Mouse (Mus musculus): Measurements from ENCODE around the gene Zfp36l2. TPM values are rescaled to one million over a fixed set of nuclear protein-coding genes. Genes with fewer than 3 reads are reported as not detected.

The Zfp36l2 gene
- polyA plus RNA-seq, 1 experiment from 2014 or later = 9.9 TPM

GRCm38 (mm10) chr17:84215264-84215960, 27.7 kb upstream of the Zfp36l2 start:
- H3K36me3 ChIP-seq = peaks cover 37% of the 10 kb centered on the region
- no peaks in the 10 kb centered on the region for H3K4me1 ChIP-seq (replicated peaks)
- H3K9me3 ChIP-seq = no peaks in the 10 kb centered on the region
- H3K27ac ChIP-seq = no peak overlapping the region
- no peak overlapping the region for H3K4me3 ChIP-seq
- DNase-seq (ENCODE audit: low spot score) = no peak
- no peaks in the 10 kb centered on the region for H3K27me3 ChIP-seq (ENCODE audit: insufficient read depth, poor library complexity, severe bottlenecking)
- 90% methylated on average over 6 of the region's 6 CpGs for WGBS

GRCm38 (mm10) chr17:84213464-84213863, 25.7 kb upstream of the Zfp36l2 start:
- no peak overlapping the region for H3K27ac ChIP-seq
- H3K4me1 ChIP-seq (replicated peaks) = no peaks in the 10 kb centered on the region
- 93% methylated on average over 3 of the region's 3 CpGs for WGBS

DNA sequence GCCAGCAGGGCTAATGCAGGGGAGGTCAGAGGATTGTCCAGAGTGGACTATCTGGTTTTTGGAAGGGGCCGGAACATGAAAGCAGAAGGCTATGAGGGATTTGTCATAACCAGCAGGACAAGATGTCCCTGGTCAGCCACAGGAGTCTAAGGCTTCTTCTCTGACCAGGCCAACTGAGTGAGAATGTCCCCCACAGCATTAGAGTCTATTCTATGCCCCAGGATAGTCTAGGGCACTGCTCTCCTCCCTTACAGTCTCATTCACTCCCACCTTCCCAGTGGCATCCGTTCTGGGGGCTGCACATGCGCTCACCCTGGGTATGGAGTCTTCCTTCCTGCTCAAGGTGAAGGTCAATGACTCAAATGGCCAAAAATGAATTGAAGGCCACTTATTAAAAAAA, 19.9 kb upstream of the Zfp36l2 start:
- 92% methylated on average over 3 of the region's 3 CpGs for WGBS
- Histone ChIP-seq H3K4me3 (no peak overlapping the region), H3K9me3 (no peaks in the 10 kb centered on the region), H3K36me3 (peaks cover 24% of the 10 kb centered on the region), H3K27me3 (ENCODE audit: insufficient read depth, poor library complexity, severe bottlenecking) (no peaks in the 10 kb centered on the region), H3K27ac (no peak overlapping the region), H3K4me1 (replicated peaks) (peaks cover 13% of the 10 kb centered on the region)
- no peak for DNase-seq (ENCODE audit: low spot score)

More at GRCm38 (mm10) chr17:84213464-84213863, 25.7 kb upstream of the Zfp36l2 start:
- no peak for DNase-seq (ENCODE audit: low spot score)
- Histone ChIP-seq H3K27me3 (ENCODE audit: insufficient read depth, poor library complexity, severe bottlenecking) (no peaks in the 10 kb centered on the region), H3K36me3 (peaks cover 19% of the 10 kb centered on the region), H3K9me3 (no peaks in the 10 kb centered on the region), H3K4me3 (no peak overlapping the region)

DNA sequence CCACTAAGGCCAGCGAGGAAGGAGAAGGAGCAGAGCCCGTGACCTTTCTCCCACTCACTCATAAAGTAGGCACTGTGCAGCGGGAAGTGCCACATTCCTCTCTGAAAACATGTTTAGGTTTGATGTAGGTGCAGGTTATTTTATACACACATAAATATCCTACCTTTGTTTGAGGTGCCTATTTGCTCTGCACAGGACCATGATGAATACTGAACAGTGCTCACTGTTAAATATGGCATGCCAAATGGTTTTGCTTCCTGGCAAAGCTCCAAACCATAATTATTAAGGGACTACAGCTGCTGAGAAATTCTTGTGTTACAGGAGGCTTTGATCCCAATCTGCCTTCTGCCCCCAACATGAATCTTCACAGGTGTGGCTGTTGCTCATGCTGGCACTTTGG, 18.5 kb upstream of the Zfp36l2 start:
- Histone ChIP-seq H3K27ac (no peak overlapping the region), H3K4me1 (replicated peaks) (peaks cover 13% of the 10 kb centered on the region), H3K9me3 (no peaks in the 10 kb centered on the region), H3K36me3 (peaks cover 18% of the 10 kb centered on the region), H3K4me3 (no peak overlapping the region), H3K27me3 (ENCODE audit: insufficient read depth, poor library complexity, severe bottlenecking) (no peaks in the 10 kb centered on the region)
- DNase-seq (ENCODE audit: low spot score) = no peak
- 92% methylated on average over 3 of the region's 3 CpGs for WGBS

GRCm38 (mm10) chr17:84204962-84205361, 17.2 kb upstream of the Zfp36l2 start:
- peaks cover 13% of the 10 kb centered on the region for H3K4me1 ChIP-seq (replicated peaks)
- no peak for DNase-seq (ENCODE audit: low spot score)
- peaks cover 17% of the 10 kb centered on the region for H3K36me3 ChIP-seq
- no peaks in the 10 kb centered on the region for H3K27me3 ChIP-seq (ENCODE audit: insufficient read depth, poor library complexity, severe bottlenecking)
- no peak overlapping the region for H3K27ac ChIP-seq
- no peak overlapping the region for H3K4me3 ChIP-seq
- 81% methylated on average over 5 of the region's 5 CpGs for WGBS
- H3K9me3 ChIP-seq = no peaks in the 10 kb centered on the region

- Histone ChIP-seq H3K27me3 (ENCODE audit: insufficient read depth, poor library complexity, severe bottlenecking) (no peaks in the 10 kb centered on the region), H3K27ac (peak overlapping the region; percentile 56), H3K4me3 (no peak overlapping the region), H3K36me3 (peaks cover 23% of the 10 kb centered on the region), H3K9me3 (no peaks in the 10 kb centered on the region), H3K4me1 (replicated peaks) (peaks cover 17% of the 10 kb centered on the region)
- WGBS = 66% methylated on average over 7 of the region's 7 CpGs
- DNase-seq (ENCODE audit: low spot score) = no peak
These were observed 15.6 kb upstream of the Zfp36l2 start for GRCm38 (mm10) chr17:84203340-84203739.

DNA sequence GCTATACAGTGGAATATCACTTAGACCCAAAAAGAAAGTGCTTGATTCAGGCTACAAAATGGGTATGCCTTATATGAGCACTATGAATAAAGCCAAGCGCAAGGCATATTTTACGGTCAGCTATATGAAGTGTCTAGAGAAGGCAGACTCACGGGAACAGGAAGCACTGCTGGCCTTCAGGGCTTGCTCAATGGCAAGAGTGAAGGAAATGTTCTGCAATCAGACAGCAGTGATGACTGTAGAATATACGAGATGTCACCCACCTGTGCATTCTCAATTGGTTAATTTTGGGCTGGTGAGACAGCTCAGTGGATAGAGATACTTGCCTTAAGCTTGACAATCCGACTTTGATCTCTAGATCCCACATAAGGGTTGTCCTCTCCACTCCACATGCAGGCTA, 13.4 kb upstream of the Zfp36l2 start:
- Histone ChIP-seq H3K4me1 (replicated peaks) (peaks cover 34% of the 10 kb centered on the region), H3K27ac (no peak overlapping the region), H3K9me3 (no peaks in the 10 kb centered on the region), H3K36me3 (peaks cover 16% of the 10 kb centered on the region), H3K27me3 (ENCODE audit: insufficient read depth, poor library complexity, severe bottlenecking) (no peaks in the 10 kb centered on the region), H3K4me3 (no peak overlapping the region)
- WGBS = 96% methylated on average over 5 of the region's 5 CpGs
- DNase-seq (ENCODE audit: low spot score) = no peak

DNA sequence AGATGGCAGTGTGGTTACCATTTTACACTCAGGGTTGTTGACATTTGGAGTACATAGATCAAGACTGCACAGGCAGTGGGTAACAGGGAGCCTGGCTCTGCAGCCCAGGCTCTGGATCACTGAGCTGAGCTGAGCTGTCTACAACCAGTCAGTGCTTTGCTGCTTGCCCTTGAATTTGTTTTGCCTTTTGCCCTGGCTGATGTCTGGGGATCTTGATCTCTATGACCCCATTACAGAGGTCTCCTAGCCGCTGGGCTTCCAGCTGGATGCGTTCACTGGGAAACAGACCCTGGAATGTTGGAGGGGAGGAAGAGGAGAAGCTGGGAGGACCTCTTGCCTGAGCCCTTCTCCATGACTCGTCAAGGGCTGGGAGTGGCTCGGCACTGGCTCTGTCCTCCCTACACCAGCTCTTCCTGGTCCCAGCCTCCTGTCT, 10.2 kb upstream of the Zfp36l2 start:
- Histone ChIP-seq H3K27me3 (ENCODE audit: insufficient read depth, poor library complexity, severe bottlenecking) (no peaks in the 10 kb centered on the region), H3K36me3 (peaks cover 10% of the 10 kb centered on the region), H3K4me1 (replicated peaks) (peaks cover 31% of the 10 kb centered on the region), H3K27ac (peak overlapping the region; percentile 63), H3K9me3 (no peaks in the 10 kb centered on the region), H3K4me3 (no peak overlapping the region)
- WGBS = 37% methylated on average over 4 of the region's 4 CpGs
- DNase-seq (ENCODE audit: low spot score) = peak; percentile 37

GRCm38 (mm10) chr17:84196329-84196728, 8.6 kb upstream of the Zfp36l2 start:
- no peak overlapping the region for H3K4me3 ChIP-seq
- 0 out of 2 replicates have a peak overlapping the region, but pooled peaks have one; percentile 9 for H3K27ac ChIP-seq
- no peak for DNase-seq (ENCODE audit: low spot score)
- H3K4me1 ChIP-seq (replicated peaks) = peaks cover 30% of the 10 kb centered on the region
- no peaks in the 10 kb centered on the region for H3K9me3 ChIP-seq
- no peaks in the 10 kb centered on the region for H3K27me3 ChIP-seq (ENCODE audit: insufficient read depth, poor library complexity, severe bottlenecking)
- peaks cover 26% of the 10 kb centered on the region for H3K36me3 ChIP-seq

DNA sequence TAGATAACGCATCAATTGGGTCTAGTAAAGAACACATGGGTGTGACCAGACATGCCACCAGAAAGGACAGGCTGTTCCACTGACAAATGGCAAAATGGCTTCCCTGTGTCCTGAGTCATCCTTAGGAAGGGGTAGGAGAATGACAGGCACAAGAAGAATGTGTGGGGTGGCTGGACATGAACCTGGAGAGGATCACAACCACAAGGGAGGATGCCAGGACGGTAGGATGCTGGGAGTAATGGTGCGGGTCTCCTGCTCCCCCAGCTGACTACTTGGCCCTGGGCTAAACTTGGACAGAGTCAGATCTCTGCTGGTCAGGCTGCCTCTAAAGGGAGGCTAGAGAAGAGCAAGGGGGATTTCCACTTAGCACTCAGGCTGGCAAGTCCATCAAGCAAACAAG, 8.1 kb upstream of the Zfp36l2 start:
- WGBS = 85% methylated on average over 3 of the region's 3 CpGs
- H3K27ac ChIP-seq = peak overlapping the region; percentile 29; the same call in 1 of the 2 replicates
- no peaks in the 10 kb centered on the region for H3K9me3 ChIP-seq

GRCm38 (mm10) chr17:84195003-84195395, 7.3 kb upstream of the Zfp36l2 start:
- Histone ChIP-seq H3K9me3 (no peaks in the 10 kb centered on the region), H3K36me3 (peaks cover 29% of the 10 kb centered on the region), H3K4me3 (no peak overlapping the region), H3K27me3 (ENCODE audit: insufficient read depth, poor library complexity, severe bottlenecking) (no peaks in the 10 kb centered on the region), H3K4me1 (replicated peaks) (peaks cover 30% of the 10 kb centered on the region), H3K27ac (0 out of 2 replicates have a peak overlapping the region, but pooled peaks have one; percentile 29)
- no peak for DNase-seq (ENCODE audit: low spot score)
- 62% methylated on average over 4 of the region's 4 CpGs for WGBS

More for the DNA sequence above, 8.1 kb upstream of the Zfp36l2 start:
- Histone ChIP-seq H3K36me3 (peaks cover 30% of the 10 kb centered on the region), H3K27me3 (ENCODE audit: insufficient read depth, poor library complexity, severe bottlenecking) (no peaks in the 10 kb centered on the region), H3K4me1 (replicated peaks) (peaks cover 30% of the 10 kb centered on the region), H3K4me3 (no peak overlapping the region)
- DNase-seq (ENCODE audit: low spot score) = no peak

DNA sequence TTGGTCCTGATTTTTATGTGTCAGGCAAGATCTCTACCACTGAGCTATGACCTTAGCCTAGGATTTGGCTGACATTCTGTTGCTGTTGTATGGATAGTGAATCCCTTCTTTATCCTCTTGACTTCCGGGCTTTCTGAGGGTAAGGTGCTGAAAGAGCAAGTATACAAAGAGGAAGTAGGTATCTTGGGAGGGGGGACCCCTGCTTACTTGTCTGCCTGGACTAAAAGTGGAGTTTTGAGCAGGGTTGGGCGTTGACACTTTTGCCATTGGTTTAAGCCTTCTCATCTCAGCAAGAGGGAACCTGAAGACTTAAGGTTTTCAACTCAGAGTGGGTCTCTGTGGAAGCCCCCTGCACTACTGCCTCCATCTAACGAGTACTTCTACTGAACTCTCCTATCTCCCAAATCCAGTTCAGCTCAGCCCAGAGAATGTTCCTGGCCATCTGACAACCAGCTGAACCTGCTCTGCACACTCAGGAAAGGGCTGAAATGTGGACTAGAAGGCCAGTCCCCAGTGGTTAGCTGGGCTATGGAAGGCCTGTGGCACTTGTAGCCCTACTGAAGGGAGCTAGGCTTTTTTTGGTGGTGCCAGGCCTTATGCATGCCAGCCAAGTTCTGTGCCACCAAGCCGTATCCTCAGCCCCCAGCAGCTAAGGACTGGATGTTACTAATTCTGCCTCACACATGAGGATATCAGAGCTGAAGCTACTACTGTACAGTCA, 6.7 kb upstream of the Zfp36l2 start:
- Histone ChIP-seq H3K9me3 (no peaks in the 10 kb centered on the region), H3K4me1 (replicated peaks) (peaks cover 34% of the 10 kb centered on the region), H3K36me3 (peaks cover 23% of the 10 kb centered on the region), H3K27me3 (ENCODE audit: insufficient read depth, poor library complexity, severe bottlenecking) (0 out of 2 replicates have a peak, but pooled peaks cover 4% of the 10 kb centered on the region), H3K27ac (no peak overlapping the region), H3K4me3 (no peak overlapping the region)
- DNase-seq (ENCODE audit: low spot score) = no peak
- 85% methylated on average over 4 of the region's 4 CpGs for WGBS

- 0 out of 2 replicates have a peak, but pooled peaks cover 4% of the 10 kb centered on the region for H3K27me3 ChIP-seq (ENCODE audit: insufficient read depth, poor library complexity, severe bottlenecking)
- no peak for DNase-seq (ENCODE audit: low spot score)
- no peak overlapping the region for H3K4me3 ChIP-seq
- peaks cover 23% of the 10 kb centered on the region for H3K36me3 ChIP-seq
- no peaks in the 10 kb centered on the region for H3K9me3 ChIP-seq
- WGBS = 87% methylated on average over 9 of the region's 9 CpGs
- peaks cover 42% of the 10 kb centered on the region for H3K4me1 ChIP-seq (replicated peaks)
- H3K27ac ChIP-seq = no peak overlapping the region
These were observed 5.7 kb upstream of the Zfp36l2 start for GRCm38 (mm10) chr17:84193411-84193810.

Measured in hindbrain, embryonic 10.5 days (tissue).